Mouse (Mus musculus) liver, embryonic 14.5 days (tissue): ENCODE results near the gene Usp34.

Experiments
- CTCF ChIP-seq: IDR thresholded peaks from 2 replicates; pipeline ENCODE4 v1.5.1; 2016; ENCODE audit warnings: antibody characterized with exemption, low read depth, control low read depth
- EP300 ChIP-seq: IDR thresholded peaks from 2 replicates; pipeline ENCODE4 v1.6.1; 2016; ENCODE audit warnings: antibody characterized with exemption, low read depth

- TF ChIP-seq CTCF (no peak), EP300 (no peak)
Observed at GRCm38 (mm10) chr11:23372032-23372431, 65.3 kb downstream of the Usp34 start.
